Mouse (Mus musculus): ENCODE measurements at regions not wholly inside any gene's neighbourhood (a gene's known extent, or its start where the extent isn't known, plus 50 kb on each side); places are given as distances from the start of the nearest gene placed in this dataset.

- no peak for DNase-seq (ENCODE audit: low spot score in 2 of 2)
These were observed 159.0 kb downstream of the Pmp22 start for GRCm38 (mm10) chr11:63287766-63288165.

GRCm38 (mm10) chr11:63290618-63291017, 161.8 kb downstream of the Pmp22 start:
- no peak for DNase-seq (ENCODE audit: low spot score in 2 of 2)

GRCm38 (mm10) chr11:63293485-63293884, 164.7 kb downstream of the Pmp22 start:
- no peak for DNase-seq (ENCODE audit: low spot score in 2 of 2)

GRCm38 (mm10) chr11:63294476-63294875, 165.7 kb downstream of the Pmp22 start:
- no peak for DNase-seq (ENCODE audit: low spot score in 2 of 2)

- no peak for DNase-seq (ENCODE audit: low spot score in 2 of 2)
These were observed 167.7 kb downstream of the Pmp22 start for GRCm38 (mm10) chr11:63296476-63296875.

- DNase-seq (ENCODE audit: low spot score in 2 of 2) = no peak
These were observed 171.2 kb downstream of the Pmp22 start for GRCm38 (mm10) chr11:63299712-63300581.

- DNase-seq (ENCODE audit: low spot score in 2 of 2) = no peak
These were observed 196.4 kb downstream of the Pmp22 start for GRCm38 (mm10) chr11:63325166-63325565.

GRCm38 (mm10) chr11:63326864-63327263, 198.1 kb downstream of the Pmp22 start:
- no peak for DNase-seq (ENCODE audit: low spot score in 2 of 2)

GRCm38 (mm10) chr11:63337503-63337902, 208.7 kb downstream of the Pmp22 start:
- DNase-seq (ENCODE audit: low spot score in 2 of 2) = no peak

- DNase-seq (ENCODE audit: low spot score in 2 of 2) = no peak
These were observed 209.5 kb downstream of the Pmp22 start for GRCm38 (mm10) chr11:63338277-63338676.

- no peak for DNase-seq (ENCODE audit: low spot score in 2 of 2)
These were observed 216.9 kb downstream of the Pmp22 start for GRCm38 (mm10) chr11:63345653-63346052.

GRCm38 (mm10) chr11:63350123-63350696, 221.4 kb downstream of the Pmp22 start:
- DNase-seq (ENCODE audit: low spot score in 2 of 2) = no peak

GRCm38 (mm10) chr11:63351999-63352398, 223.2 kb downstream of the Pmp22 start:
- DNase-seq (ENCODE audit: low spot score in 2 of 2) = no peak

- DNase-seq (ENCODE audit: low spot score in 2 of 2) = no peak
These were observed 224.2 kb downstream of the Pmp22 start for GRCm38 (mm10) chr11:63352990-63353389.

GRCm38 (mm10) chr11:63353671-63354070, 224.9 kb downstream of the Pmp22 start:
- no peak for DNase-seq (ENCODE audit: low spot score in 2 of 2)

GRCm38 (mm10) chr11:63357772-63358344, 229.1 kb downstream of the Pmp22 start:
- DNase-seq (ENCODE audit: low spot score in 2 of 2) = no peak

GRCm38 (mm10) chr11:63367756-63368265, 239.0 kb downstream of the Pmp22 start:
- no peak for DNase-seq (ENCODE audit: low spot score in 2 of 2)

GRCm38 (mm10) chr11:63369475-63369874, 240.7 kb downstream of the Pmp22 start:
- no peak for DNase-seq (ENCODE audit: low spot score in 2 of 2)

- no peak for DNase-seq (ENCODE audit: low spot score in 2 of 2)
These were observed 247.5 kb downstream of the Pmp22 start for GRCm38 (mm10) chr11:63376311-63376710.

- DNase-seq (ENCODE audit: low spot score in 2 of 2) = no peak
These were observed 248.2 kb downstream of the Pmp22 start for GRCm38 (mm10) chr11:63376991-63377390.

- DNase-seq (ENCODE audit: low spot score in 2 of 2) = no peak
These were observed 259.5 kb downstream of the Pmp22 start for GRCm38 (mm10) chr11:63388247-63388646.

GRCm38 (mm10) chr11:63391478-63391877, 262.7 kb downstream of the Pmp22 start:
- no peak for DNase-seq (ENCODE audit: low spot score in 2 of 2)

GRCm38 (mm10) chr11:63392378-63392777, 263.6 kb downstream of the Pmp22 start:
- no peak for DNase-seq (ENCODE audit: low spot score in 2 of 2)

Data from spleen, postnatal 14 days (tissue).